Mouse (Mus musculus): ENCODE measurements at regions not wholly inside any gene's neighbourhood (a gene's known extent, or its start where the extent isn't known, plus 50 kb on each side); places are given as distances from the start of the nearest gene placed in this dataset.

DNA sequence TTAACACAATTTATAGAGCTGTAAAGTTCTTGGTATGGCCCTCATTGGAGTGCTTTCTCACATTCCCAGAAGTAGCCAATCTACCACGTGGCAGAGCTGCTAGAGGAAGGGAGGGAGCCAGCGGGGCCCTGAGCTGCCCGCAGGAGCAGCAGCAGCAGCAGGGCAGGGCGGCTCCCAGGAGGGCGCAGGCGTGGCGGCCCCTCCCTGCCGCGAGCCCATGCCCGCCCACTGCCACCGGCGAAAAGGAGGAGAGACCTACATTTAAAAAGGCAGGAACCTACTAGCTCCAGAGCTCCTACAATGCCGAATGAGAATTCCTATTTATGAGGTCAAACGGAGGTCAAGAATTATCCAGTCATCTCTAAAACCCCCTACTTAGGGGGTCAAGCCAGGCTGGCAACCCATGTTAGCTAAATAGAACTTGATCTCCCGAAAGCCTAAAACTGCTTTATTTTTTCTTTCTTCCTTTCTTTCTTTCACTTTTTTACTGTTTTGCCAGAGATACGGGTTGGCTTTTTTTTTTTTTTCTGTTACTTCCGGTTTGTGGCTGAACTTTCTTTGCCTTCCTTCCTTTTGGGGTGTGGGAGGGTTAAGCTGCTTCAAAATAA, 297.9 kb upstream of the Klf3 start:
- TF ChIP-seq CTCF (conservative IDR thresholded peaks at IDR 0.05 in 1 of 2, IDR thresholded peaks at IDR 0.05 in 1 of 2; ENCODE audit: low read depth in 2 of 2, low read length in 2 of 2) (no peak), EP300 (IDR thresholded peaks at IDR 0.05; ENCODE audit: low read length) (no peak), POLR2AphosphoS2 (IDR thresholded peaks at IDR 0.05; ENCODE audit: low read depth, low read length) (no peak), USF1 (IDR thresholded peaks at IDR 0.05; ENCODE audit: low read depth, low read length) (no peak), SMC3 (IDR thresholded peaks at IDR 0.05; ENCODE audit: low read depth, low read length) (peak; percentile 7; the same call in 1 of the 2 replicates), MAX (IDR thresholded peaks at IDR 0.05; ENCODE audit: low read length) (peak; percentile 32; the same call in 1 of the 2 replicates)

Measured in CH12.LX (cell line).